Mouse (Mus musculus): Measurements from ENCODE around the gene Gm5862.
"Not testable (repeated sequence)": the region's sequence is repeated elsewhere in the genome, so short reads cannot be mapped to it uniquely, and the experiment has no call there.

Gene Gm5862

DNA sequence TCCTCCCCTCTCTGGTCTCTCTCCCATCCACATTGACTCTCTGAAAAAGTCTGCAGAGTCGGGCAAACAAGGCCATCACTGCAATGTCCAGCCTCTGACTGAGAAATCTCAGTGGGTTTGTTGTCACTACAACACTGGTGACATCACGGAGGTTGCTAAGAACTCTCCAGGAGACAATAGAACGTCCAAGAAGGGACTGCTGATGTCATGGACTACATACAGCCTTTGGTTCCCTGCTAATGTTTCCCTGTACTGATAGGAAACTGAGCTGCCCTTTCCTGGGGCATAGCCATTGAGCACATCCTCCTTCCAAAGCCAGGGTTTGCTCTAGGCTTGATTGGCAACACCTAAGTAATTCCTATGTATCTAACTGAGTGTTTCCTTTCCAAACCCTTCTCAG, at the start of gene Gm5862:
TSS of gene Gm5862 (minus strand) at position 101 of the 400 bp plus-strand sequence.
- DNase-seq: not testable (repeated sequence)

- DNase-seq: no peak
Measured at GRCm38 (mm10) chr5:26070716-26071115, 48.0 kb upstream of the Gm5862 start.

DNA sequence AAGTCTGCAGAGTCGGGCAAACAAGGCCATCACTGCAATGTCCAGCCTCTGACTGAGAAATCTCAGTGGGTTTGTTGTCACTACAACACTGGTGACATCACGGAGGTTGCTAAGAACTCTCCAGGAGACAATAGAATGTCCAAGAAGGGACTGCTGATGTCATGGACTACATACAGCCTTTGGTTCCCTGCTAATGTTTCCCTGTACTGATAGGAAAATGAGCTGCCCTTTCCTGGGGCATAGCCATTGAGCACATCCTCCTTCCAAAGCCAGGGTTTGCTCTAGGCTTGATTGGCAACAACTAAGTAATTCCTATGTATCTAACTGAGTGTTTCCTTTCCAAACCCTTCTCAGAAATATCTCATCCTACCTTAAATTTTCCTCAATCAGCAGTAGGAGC, 35.8 kb upstream of the Gm5862 start, which contains the start of gene Gm7347:
TSS of gene Gm7347 (minus strand) at position 101 of the 400 bp plus-strand sequence.
- not testable (repeated sequence) for DNase-seq

GRCm38 (mm10) chr5:26039458-26039857, 16.7 kb upstream of the Gm5862 start, which contains the start of gene Speer4a:
Gene Speer4a, minus strand, starts transcription at chr5:26039558.
- not testable (repeated sequence) for DNase-seq

DNA sequence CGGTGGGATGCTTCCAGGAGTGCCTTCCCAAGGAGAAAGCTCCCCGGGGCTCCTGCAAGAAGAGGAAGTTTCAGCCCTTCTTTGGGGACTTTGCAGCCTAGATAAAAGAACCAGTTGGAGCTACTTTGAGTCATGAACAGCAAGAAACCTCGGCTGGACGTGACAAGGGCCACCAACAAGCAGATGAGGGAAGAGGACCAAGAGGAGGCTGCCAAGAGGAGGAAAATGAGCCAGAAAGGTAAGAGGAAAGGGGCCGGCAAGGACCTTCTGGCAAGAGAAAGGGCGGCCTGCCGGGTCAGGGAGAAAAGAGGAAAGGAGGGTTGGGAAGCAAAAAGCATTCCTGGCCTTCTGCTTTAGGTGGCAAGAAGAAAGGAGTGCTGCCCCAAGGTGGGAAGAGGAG, 15.0 kb downstream of the Gm5862 start:
- DNase-seq: not testable (repeated sequence)

GRCm38 (mm10) chr5:26006937-26007695, 15.6 kb downstream of the Gm5862 start:
- DNase-seq: peak in 1 of 2 experiments; percentile 3

GRCm38 (mm10) chr5:26004698-26005097, 18.0 kb downstream of the Gm5862 start, which contains the start of gene Gm1979:
Gene Gm1979, minus strand, starts transcription at chr5:26004798.
- DNase-seq: not testable (repeated sequence)

- not testable (repeated sequence) for DNase-seq
Measured at GRCm38 (mm10) chr5:25988550-25988949, 34.2 kb downstream of the Gm5862 start, which contains the start of gene Gm21698. Gene Gm21698, minus strand, starts transcription at chr5:25988650.

DNA sequence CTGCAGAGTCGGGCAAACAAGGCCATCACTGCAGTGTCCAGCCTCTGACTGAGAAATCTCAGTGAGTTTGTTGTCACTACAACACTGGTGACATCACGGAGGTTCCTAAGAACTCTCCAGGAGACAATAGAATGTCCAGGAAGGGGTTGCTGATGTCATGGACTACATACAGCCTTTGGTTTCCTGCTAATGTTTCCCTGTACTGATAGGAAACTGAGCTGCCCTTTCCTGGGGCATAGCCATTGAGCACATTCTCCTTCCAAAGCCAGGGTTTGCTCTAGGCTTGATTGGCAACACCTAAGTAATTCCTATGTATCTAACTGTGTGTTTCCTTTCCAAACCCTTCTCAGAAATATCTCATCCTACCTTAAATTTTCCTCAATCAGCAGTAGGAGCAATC, 50.2 kb downstream of the Gm5862 start, which contains the start of gene Gm21680:
TSS of gene Gm21680 (minus strand) at position 101 of the 400 bp plus-strand sequence.
- not testable (repeated sequence) for DNase-seq
